Mouse (Mus musculus): Measurements from ENCODE around the gene Txndc16. TPM values are rescaled to one million over a fixed set of nuclear protein-coding genes. Genes with fewer than 3 reads are reported as not detected.

Gene Txndc16
- polyA plus RNA-seq (2014; fragmentation: Nextera tagmentation; extraction: Ambion mirVana) = 15.3 and 17.5 TPM in 2 replicates

- Histone ChIP-seq H3K4me1 (ENCODE audit: control insufficient read depth, insufficient read depth, low read length) (no peaks in the 10 kb centered on the region), H3K9ac (replicated peaks; ENCODE audit: low read depth, low read length) (peak within 1 kb of the TSS; percentile 78), H3K9me3 (ENCODE audit: control insufficient read depth, low read depth, low read length) (no peaks in the 10 kb centered on the region), H3K36me3 (ENCODE audit: control insufficient read depth, insufficient read depth, low read length) (no peaks in the 10 kb centered on the region), H3K4me3 (ENCODE audit: low read depth, low read length) (peak within 1 kb of the TSS; percentile 76), H3K27me3 (ENCODE audit: control insufficient read depth, insufficient read depth, low read length) (no peaks in the 10 kb centered on the region), H3K27ac (ENCODE audit: low read length) (peak within 1 kb of the TSS; percentile 88), H3K4me2 (replicated peaks; ENCODE audit: low read depth, low read length) (peak within 1 kb of the TSS; percentile 97)
- WGBS = 1% methylated on average over 56 of the region's 59 CpGs
- peak; percentile 0; the same call in 1 of the 2 replicates for ATAC-seq (ENCODE audit: insufficient number of reproducible peaks, insufficient read depth, low FRiP score, low read depth)
These were observed at the start of gene Txndc16 for GRCm38 (mm10) chr14:45220090-45220956. Gene Txndc16 (minus strand): TSS chr14:45220328.

GRCm38 (mm10) chr14:45263831-45264592 lies 43.9 kb upstream of the Txndc16 start:
- H3K9me3 ChIP-seq (ENCODE audit: control insufficient read depth, low read depth, low read length) = no peaks in the 10 kb centered on the region
- H3K36me3 ChIP-seq (ENCODE audit: control insufficient read depth, insufficient read depth, low read length) = no peaks in the 10 kb centered on the region
- no peak overlapping the region for H3K27ac ChIP-seq (ENCODE audit: low read length)
- H3K4me1 ChIP-seq (ENCODE audit: control insufficient read depth, insufficient read depth, low read length) = no peaks in the 10 kb centered on the region
- ATAC-seq (ENCODE audit: insufficient number of reproducible peaks, insufficient read depth, low FRiP score, low read depth) = no peak
- no peak overlapping the region for H3K4me2 ChIP-seq (replicated peaks; ENCODE audit: low read depth, low read length)
- no peak overlapping the region for H3K9ac ChIP-seq (replicated peaks; ENCODE audit: low read depth, low read length)
- no peaks in the 10 kb centered on the region for H3K27me3 ChIP-seq (ENCODE audit: control insufficient read depth, insufficient read depth, low read length)
- H3K4me3 ChIP-seq (ENCODE audit: low read depth, low read length) = no peak overlapping the region
- WGBS = 79% methylated on average over 3 of the region's 3 CpGs

GRCm38 (mm10) chr14:45251548-45252076 lies 31.5 kb upstream of the Txndc16 start:
- no peaks in the 10 kb centered on the region for H3K9me3 ChIP-seq (ENCODE audit: control insufficient read depth, low read depth, low read length)
- H3K4me3 ChIP-seq (ENCODE audit: low read depth, low read length) = no peak overlapping the region
- no peaks in the 10 kb centered on the region for H3K27me3 ChIP-seq (ENCODE audit: control insufficient read depth, insufficient read depth, low read length)
- WGBS = 86% methylated on average over 4 of the region's 4 CpGs
- ATAC-seq (ENCODE audit: insufficient number of reproducible peaks, insufficient read depth, low FRiP score, low read depth) = no peak
- no peak overlapping the region for H3K4me2 ChIP-seq (replicated peaks; ENCODE audit: low read depth, low read length)
- no peaks in the 10 kb centered on the region for H3K36me3 ChIP-seq (ENCODE audit: control insufficient read depth, insufficient read depth, low read length)
- no peak overlapping the region for H3K9ac ChIP-seq (replicated peaks; ENCODE audit: low read depth, low read length)
- H3K4me1 ChIP-seq (ENCODE audit: control insufficient read depth, insufficient read depth, low read length) = no peaks in the 10 kb centered on the region
- no peak overlapping the region for H3K27ac ChIP-seq (ENCODE audit: low read length)

GRCm38 (mm10) chr14:45241613-45242012 lies 21.5 kb upstream of the Txndc16 start:
- no peak for ATAC-seq (ENCODE audit: insufficient number of reproducible peaks, insufficient read depth, low FRiP score, low read depth)
- no peak overlapping the region for H3K4me2 ChIP-seq (replicated peaks; ENCODE audit: low read depth, low read length)
- H3K36me3 ChIP-seq (ENCODE audit: control insufficient read depth, insufficient read depth, low read length) = no peaks in the 10 kb centered on the region
- 38% methylated on average over 1 of the region's 1 CpGs for WGBS
- H3K27me3 ChIP-seq (ENCODE audit: control insufficient read depth, insufficient read depth, low read length) = no peaks in the 10 kb centered on the region
- no peak overlapping the region for H3K4me3 ChIP-seq (ENCODE audit: low read depth, low read length)
- no peak overlapping the region for H3K27ac ChIP-seq (ENCODE audit: low read length)
- no peak overlapping the region for H3K9ac ChIP-seq (replicated peaks; ENCODE audit: low read depth, low read length)
- no peaks in the 10 kb centered on the region for H3K4me1 ChIP-seq (ENCODE audit: control insufficient read depth, insufficient read depth, low read length)
- no peaks in the 10 kb centered on the region for H3K9me3 ChIP-seq (ENCODE audit: control insufficient read depth, low read depth, low read length)

- H3K36me3 ChIP-seq (ENCODE audit: control insufficient read depth, insufficient read depth, low read length) = no peaks in the 10 kb centered on the region
- no peak overlapping the region for H3K9ac ChIP-seq (replicated peaks; ENCODE audit: low read depth, low read length)
- WGBS = 75% methylated on average over 2 of the region's 2 CpGs
- H3K4me1 ChIP-seq (ENCODE audit: control insufficient read depth, insufficient read depth, low read length) = no peaks in the 10 kb centered on the region
- H3K4me3 ChIP-seq (ENCODE audit: low read depth, low read length) = no peak overlapping the region
- no peak for ATAC-seq (ENCODE audit: insufficient number of reproducible peaks, insufficient read depth, low FRiP score, low read depth)
- H3K27ac ChIP-seq (ENCODE audit: low read length) = no peak overlapping the region
- H3K4me2 ChIP-seq (replicated peaks; ENCODE audit: low read depth, low read length) = no peak overlapping the region
- no peaks in the 10 kb centered on the region for H3K9me3 ChIP-seq (ENCODE audit: control insufficient read depth, low read depth, low read length)
- H3K27me3 ChIP-seq (ENCODE audit: control insufficient read depth, insufficient read depth, low read length) = no peaks in the 10 kb centered on the region
These were observed 18.9 kb upstream of the Txndc16 start for GRCm38 (mm10) chr14:45239042-45239441.

GRCm38 (mm10) chr14:45220957-45221630 lies 966 bp upstream of the Txndc16 start:
- Histone ChIP-seq H3K4me2 (replicated peaks; ENCODE audit: low read depth, low read length) (peak overlapping the region; percentile 97), H3K4me1 (ENCODE audit: control insufficient read depth, insufficient read depth, low read length) (no peaks in the 10 kb centered on the region), H3K36me3 (ENCODE audit: control insufficient read depth, insufficient read depth, low read length) (no peaks in the 10 kb centered on the region), H3K27me3 (ENCODE audit: control insufficient read depth, insufficient read depth, low read length) (no peaks in the 10 kb centered on the region), H3K27ac (ENCODE audit: low read length) (0 out of 2 replicates have a peak overlapping the region, but pooled peaks have one; percentile 88), H3K9me3 (ENCODE audit: control insufficient read depth, low read depth, low read length) (no peaks in the 10 kb centered on the region), H3K9ac (replicated peaks; ENCODE audit: low read depth, low read length) (peak overlapping the region; percentile 78), H3K4me3 (ENCODE audit: low read depth, low read length) (peak overlapping the region; percentile 76)
- ATAC-seq (ENCODE audit: insufficient number of reproducible peaks, insufficient read depth, low FRiP score, low read depth) = no peak
- WGBS = 10% methylated on average over 11 of the region's 11 CpGs

GRCm38 (mm10) chr14:45219281-45220089 lies 643 bp downstream of the Txndc16 start, which contains the start of gene Gpr137c:
Gene Gpr137c (plus strand): TSS chr14:45219717.
- Histone ChIP-seq H3K4me3 (ENCODE audit: low read depth, low read length) (peak within 1 kb of the TSS; percentile 76), H3K9me3 (ENCODE audit: control insufficient read depth, low read depth, low read length) (no peaks in the 10 kb centered on the region), H3K4me1 (ENCODE audit: control insufficient read depth, insufficient read depth, low read length) (no peaks in the 10 kb centered on the region), H3K4me2 (replicated peaks; ENCODE audit: low read depth, low read length) (peak within 1 kb of the TSS; percentile 97), H3K27ac (ENCODE audit: low read length) (peak within 1 kb of the TSS; percentile 88), H3K27me3 (ENCODE audit: control insufficient read depth, insufficient read depth, low read length) (no peaks in the 10 kb centered on the region), H3K9ac (replicated peaks; ENCODE audit: low read depth, low read length) (peak within 1 kb of the TSS; percentile 78), H3K36me3 (ENCODE audit: control insufficient read depth, insufficient read depth, low read length) (no peaks in the 10 kb centered on the region)
- peak; percentile 99 for ATAC-seq (ENCODE audit: insufficient number of reproducible peaks, insufficient read depth, low FRiP score, low read depth)
- WGBS = under 1% methylated on average over 69 of the region's 86 CpGs
